Mouse (Mus musculus): ENCODE results near the gene Dph1.
"Not testable (repeated sequence)": the region's sequence is repeated elsewhere in the genome, so short reads cannot be mapped to it uniquely, and the experiment has no call there.

Gene Dph1

DNA sequence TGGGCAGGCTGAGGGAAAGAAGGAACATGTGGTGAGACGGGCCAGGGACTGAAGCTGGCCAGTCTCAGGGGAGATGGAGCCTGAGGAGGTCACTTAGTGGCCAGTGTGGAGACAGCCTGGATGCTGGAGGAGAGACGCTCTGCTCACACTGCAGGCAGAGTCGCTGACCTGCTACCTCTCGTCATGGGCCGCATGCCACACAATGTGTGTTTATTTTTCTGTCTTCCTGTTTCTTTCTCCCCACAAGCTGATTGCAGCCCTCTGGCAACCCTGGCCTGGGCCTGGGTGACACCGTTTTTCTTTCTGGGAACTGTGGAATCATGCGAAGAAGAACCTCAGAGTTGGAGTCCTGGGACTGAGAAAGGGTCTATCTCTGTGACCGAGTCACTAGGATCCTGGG is 10.7 kb upstream of the Dph1 start:
- peak; percentile 43 to 52 for DNase-seq

DNA sequence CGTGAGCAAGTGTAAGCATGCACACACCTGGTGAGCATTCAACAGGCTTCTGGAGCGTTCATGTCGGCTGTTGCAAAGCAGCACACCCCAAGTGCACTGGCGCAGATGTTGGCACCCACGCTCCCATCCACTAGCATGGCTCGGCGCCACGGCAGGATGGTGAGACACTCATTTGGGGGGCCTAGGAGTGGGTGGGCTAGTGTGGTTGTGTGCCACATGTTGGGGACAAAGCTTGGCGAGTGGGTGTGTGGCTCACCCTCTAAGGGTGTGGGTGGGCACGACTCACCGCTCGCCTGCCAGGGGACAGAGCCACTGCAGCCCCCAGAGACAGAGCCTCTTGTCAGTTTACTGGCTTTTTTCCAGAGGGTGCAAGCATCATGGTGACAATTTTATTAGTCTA is 9.9 kb upstream of the Dph1 start:
- DNase-seq: peak in 1 of 2 experiments; percentile 43

- peak in 1 of 2 experiments; percentile 22 for DNase-seq
Measured at GRCm38 (mm10) chr11:75199951-75200350, 8.9 kb upstream of the Dph1 start.

DNA sequence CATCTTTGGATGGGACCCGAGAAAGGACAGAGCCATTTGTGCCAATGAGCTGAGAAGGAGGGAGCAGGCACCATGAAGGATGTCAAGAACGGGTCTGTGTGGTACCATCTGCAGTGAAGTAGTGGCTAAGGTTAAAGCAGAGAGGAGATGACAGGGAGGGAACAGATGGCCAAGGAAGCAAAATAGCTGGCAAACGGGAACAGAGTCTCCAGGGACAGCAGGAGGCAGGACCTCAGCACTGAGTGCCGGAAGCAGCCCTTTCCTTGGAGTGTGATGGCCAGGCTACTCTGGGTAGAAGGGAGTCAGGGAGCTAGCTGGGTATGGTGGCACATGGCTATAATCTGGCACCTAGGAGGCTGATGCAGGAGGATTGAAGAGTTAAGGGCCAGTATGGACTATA is 7.8 kb upstream of the Dph1 start:
- DNase-seq: peak; percentile 79

GRCm38 (mm10) chr11:75197956-75198355 is 6.9 kb upstream of the Dph1 start:
- no peak for DNase-seq

GRCm38 (mm10) chr11:75196131-75196530 is 5.1 kb upstream of the Dph1 start:
- DNase-seq: peak; percentile 61 to 63

DNA sequence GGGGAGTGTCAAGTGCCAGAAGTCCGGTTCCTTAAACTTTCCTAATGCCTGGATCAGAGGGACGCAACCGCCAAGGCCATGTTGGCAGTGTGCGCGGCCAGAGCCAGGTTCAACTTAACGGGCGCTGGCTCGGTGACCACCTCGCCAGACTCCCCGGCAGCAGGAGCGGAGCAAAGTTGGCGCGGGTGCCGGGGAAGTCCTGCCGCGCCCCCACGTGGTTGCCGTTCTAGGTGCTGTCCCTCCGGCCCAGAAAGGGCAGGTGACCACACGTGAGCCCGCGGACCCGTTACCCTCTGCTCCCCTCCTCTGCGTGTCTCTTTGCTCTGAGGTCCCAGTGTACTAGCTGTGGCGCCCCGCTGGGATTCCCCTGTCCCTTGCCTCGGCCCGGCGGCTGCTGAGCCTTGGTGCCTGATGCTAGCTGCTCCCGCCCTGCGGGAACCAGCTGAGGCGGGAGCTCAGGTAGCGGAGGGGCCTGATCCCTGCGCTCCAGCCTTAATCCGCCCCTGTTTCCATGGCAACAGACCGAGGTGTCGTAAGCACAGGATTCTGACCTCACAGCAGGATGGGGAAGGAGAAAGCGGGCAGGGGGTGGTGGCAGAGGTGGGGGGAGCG is 3.9 kb upstream of the Dph1 start:
- peak; percentile 83 to 88 for DNase-seq

DNA sequence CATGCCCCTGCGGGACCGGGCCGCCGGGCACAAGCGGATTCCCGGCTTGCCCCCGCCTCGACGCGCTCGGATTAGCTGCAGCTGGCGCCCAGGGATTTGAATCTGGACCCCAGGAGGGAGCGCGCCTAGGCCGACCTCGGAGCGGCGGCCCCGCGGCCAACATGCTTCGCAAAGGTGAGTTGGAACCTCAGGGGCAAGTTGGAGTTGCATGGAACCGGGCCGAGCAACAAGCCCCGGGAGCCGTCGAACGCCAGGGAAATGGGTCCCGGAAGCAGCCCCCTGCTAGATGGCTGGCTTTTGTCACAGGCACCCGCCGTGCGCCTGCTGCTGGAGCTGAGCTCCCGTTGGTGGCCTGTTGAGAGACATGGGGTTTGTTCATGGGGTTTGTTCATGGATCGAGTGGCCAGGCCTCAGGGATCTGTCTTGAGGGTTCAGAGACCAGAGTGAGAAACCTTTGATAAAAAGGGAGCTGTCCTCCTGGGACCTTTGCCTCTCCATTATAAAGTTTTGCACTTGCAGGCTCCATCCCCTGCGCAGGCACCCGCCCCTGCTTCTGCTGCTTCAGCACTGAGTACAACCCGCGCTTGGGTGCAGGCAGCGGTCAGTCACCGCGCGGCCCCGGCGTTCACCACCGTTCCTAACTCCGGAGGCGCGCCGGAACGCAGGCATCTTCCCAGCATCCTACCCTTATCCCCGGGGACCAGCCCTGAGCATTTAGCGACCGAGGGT is 3.2 kb upstream of the Dph1 start:
- DNase-seq: no peak

DNA sequence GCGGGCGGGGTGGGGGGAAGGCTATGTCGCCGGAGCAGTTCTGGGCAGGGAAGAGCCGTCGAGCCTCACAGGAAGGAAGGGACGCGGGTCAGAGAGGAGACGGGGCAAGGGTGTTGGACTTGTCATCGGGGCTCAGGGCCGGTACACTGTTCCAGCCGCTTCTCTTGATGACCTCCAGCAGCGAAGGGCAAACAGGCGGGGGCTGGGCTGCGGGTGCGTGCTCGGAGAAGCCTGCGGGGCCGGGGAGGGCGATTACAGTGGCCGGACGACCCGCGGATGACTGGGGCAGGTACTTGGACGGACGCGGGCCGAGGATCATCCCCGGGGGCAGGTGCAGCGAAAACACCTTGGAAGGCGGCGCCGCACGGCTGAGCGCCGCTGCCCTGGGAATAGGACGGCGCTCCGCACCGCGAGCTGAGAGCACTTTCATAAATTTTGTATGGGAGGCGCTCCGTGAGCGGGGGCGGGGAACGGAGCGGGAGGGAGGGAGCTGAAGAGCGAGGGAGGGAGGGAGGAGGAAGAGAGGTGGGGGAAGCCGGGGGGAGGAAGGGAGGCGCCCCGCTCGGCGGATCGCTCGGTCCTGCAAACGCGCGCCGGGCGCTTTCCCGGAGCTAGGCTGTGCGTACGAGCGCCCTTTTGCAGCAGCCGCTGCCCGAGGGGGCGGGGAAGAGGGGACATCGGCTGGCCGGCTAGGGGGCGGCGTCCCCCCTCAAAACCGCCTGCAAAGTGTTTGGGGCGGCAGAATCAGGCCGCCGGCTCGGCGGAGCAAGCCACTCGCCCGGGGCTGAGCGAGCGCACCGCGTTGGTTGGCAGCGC is 2.4 kb upstream of the Dph1 start, which contains the start of gene Rtn4rl1:
Gene Rtn4rl1, plus strand, starts transcription at position 528 of the 816 bp plus-strand sequence.
- peak; percentile 87 to 91 for DNase-seq

DNA sequence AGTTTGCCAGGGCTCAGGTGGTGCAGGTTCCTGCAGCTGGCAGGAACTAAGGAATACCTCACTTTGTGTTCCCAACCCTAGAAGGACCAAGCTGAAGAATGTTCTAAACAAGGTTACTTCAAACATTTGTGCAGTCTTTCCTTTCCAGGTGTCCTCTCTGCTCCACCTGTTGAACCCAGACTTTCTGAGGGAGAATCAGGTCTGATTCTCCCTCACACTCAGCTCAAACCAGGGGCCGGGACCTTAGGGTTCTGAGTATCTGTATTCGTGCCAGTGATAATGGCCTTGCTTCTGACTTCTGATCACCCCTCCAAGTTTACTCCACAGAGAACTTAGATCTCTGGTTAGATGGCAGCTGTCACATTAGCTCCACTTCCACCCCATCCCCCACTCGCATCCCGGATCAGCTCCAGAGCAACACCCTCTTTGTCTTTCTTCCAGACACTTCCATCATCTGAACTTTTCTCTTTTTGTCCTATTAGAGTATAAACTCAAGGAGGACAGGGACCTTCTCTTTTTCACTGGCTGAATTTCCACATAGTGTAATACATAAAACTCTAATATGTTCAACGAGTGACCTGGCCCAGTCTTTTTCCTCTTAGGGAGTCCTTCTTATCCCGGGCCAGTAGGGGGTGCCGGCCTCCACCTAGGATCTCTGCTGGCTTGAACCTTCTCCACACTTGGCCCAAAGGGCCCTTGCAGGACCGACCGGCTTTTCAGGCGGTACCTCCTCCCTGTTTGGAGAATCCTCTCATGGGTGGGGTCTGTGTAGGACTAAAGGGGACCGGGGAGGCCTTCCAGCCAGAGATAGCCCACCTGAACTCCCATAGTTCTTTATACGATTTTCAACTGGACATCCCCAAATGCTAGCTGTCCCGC is 1.5 kb upstream of the Dph1 start:
- peak; percentile 90 to 94 for DNase-seq

GRCm38 (mm10) chr11:75191841-75192240 is 800 bp upstream of the Dph1 start:
- peak in 1 of 2 experiments; percentile 45 for DNase-seq

- peak; percentile 82 to 91 for DNase-seq
Measured at GRCm38 (mm10) chr11:75190371-75190724, 693 bp downstream of the Dph1 start.

DNA sequence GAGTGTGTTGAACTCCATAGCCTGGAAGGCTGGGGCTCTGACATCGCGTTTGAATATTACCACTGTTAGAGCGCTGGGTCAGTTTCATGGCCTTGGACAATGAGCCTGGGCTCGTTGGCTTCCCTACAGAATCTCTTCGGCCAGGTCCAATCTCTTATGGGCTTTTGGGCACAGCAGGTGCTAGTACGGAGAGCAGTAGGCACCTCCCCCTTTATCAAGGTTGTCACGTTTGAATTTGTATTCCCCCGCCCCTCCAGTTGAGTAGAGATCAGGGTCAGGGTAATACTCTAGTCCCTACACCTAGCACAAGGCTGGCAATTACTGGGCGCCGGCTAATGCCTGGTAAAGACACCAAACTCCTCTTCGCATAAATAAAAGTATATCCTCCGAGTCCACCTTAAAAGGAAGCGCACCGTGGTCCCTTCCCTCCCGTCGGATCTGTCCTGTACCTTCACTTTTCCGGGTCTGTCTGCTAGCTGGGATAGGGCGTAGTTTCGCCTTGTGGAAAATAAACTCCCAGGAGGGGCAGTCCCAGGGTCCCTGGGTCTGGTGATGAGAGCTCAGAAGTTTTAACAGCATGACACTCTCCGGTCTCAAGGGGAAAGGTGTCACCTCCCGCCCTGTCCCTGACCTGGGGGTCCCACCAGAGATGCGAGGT is 1.2 kb downstream of the Dph1 start:
- peak in 1 of 2 experiments; percentile 17 for DNase-seq

DNA sequence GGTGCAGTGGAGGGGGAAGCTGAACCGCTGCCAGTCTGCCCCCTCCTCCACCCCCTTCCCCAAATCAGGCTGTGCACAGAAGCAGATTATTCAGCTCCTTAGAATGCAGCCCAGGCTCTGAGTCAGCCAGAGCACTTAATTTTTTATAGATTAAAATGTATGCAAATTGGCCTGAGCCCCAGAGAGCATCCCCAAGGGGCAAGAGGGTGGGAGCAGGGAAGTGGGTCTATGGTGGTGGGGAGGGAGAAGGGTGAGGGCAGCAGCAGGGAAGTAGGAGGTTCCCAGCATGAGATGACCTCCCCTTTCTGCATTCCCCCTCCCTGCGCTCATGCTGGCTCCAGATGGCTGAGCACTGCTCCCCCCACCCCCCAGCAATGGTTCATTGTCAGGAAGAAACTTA is 6.1 kb downstream of the Dph1 start:
- no peak for DNase-seq

- DNase-seq: no peak
Measured at GRCm38 (mm10) chr11:75184573-75184972, 6.5 kb downstream of the Dph1 start.

GRCm38 (mm10) chr11:75183917-75184570 is 7.0 kb downstream of the Dph1 start:
- no peak for DNase-seq

DNA sequence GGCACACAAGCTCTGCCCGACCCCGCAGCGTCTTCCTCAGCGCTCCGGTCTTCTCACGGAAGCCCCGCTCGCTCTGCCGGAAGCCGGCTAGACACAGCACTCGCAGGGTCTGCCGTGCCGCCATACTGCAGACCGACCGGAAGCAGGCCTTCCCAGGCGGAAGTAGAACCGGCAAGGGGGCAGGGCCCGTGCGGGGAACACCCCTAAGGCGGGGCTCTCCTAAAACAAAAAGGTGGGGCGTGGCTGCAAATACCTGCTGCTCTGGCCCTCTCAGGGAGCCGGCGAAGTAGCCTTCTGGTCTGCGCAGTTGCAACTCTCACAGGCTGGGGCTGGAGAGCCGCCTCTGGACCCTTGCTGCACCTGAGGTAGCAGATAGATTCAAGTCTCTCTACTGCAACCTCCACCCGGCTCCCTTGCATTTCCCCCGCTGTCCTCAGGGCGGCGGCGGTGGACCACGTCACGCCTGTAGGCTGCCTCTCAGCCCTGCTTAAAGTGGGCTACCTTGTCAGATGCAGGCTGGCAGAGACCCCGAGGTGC is 12.3 kb downstream of the Dph1 start, which contains the start of gene Ovca2:
Gene Ovca2, minus strand, starts transcription at position 164 of the 537 bp plus-strand sequence.
- DNase-seq: peak; percentile 92

DNA sequence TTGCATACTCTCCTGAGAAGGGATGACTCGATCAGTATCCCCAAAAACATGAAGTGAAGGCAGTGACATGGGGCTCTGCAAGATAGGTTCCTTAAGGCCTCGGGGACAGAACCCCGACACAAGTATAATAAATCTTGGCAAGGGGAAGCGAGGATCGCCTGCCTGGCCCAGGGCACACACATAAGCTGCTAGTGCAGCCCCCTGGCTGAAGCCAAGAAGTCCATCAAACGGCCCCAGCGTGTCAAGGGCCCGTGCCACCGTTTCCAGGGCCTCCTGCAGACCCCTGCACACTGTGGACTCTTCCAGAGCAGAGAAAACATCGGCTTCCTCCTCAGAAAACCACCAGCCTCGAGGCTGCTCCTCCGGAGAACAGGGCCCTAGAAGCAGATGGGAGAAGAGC is 13.0 kb downstream of the Dph1 start:
- DNase-seq: no peak

GRCm38 (mm10) chr11:75174574-75174973 is 16.5 kb downstream of the Dph1 start:
- DNase-seq: not testable (repeated sequence)

DNA sequence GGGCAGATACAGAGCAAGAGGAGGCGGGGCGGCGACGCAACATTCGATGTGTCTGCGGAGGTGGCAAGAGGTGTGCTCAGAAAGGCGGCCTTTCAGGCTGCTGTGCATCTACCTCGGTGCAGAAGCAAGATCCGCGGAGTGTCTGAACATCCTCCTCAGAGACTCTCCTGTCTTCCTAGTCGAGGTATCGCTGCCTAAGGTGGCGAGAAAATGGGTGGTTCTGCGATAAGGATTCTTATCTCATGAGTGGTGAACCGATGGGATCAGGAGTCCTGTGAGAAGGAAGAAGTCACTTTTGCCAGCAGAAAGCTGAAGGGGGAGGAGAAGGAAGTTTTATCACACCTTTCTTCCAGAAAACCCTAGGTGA is 17.3 kb downstream of the Dph1 start:
- DNase-seq: no peak

Data from cerebellum, postnatal 25 days (tissue).